Mouse (Mus musculus): ENCODE measurements around the gene Pmp22. TPM values are rescaled to one million over a fixed set of nuclear protein-coding genes. Genes with fewer than 3 reads are reported as not detected.

The Pmp22 gene
- polyA plus RNA-seq, 1 experiment, result 4.2 TPM

DNA sequence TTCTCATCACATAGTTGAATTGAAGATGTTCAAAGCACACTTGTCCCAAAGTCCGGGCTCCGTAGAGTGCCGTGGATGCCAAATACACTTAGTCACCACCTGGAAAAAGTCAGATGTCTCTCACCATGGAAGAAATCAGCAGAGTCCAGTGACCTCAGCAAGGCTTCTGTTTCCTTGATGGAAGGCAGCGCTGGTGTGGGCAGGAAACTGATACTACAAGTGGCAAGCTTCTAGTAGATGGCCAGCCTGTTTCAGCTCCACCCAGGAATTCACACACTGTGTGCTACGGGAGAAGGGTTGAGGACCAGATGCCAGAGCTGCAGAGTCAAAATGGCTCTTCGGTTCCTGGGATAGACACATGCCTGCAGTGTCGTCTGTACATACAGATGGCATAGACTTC is 9.0 kb upstream of the Pmp22 start:
- no peak overlapping the region for H3K4me3 ChIP-seq (replicated peaks; ENCODE audit: control insufficient read depth, low read depth, low read length)
- TF ChIP-seq CTCF (IDR thresholded peaks at IDR 0.05; ENCODE audit: control insufficient read depth, insufficient read depth, low read length) (no peak), POLR2A (IDR thresholded peaks at IDR 0.05; ENCODE audit: borderline replicate concordance, control insufficient read depth, low read depth, low read length) (no peak)
- H3K4me1 ChIP-seq (ENCODE audit: control insufficient read depth, insufficient read depth, low read length), result no peaks in the 10 kb centered on the region
- H3K27ac ChIP-seq (ENCODE audit: control insufficient read depth, insufficient read depth, low read depth, low read length, poor library complexity), result no peak overlapping the region
- 34% methylated on average over 7 of the region's 7 CpGs for WGBS

GRCm38 (mm10) chr11:63122249-63122648 is 6.5 kb upstream of the Pmp22 start:
- Histone ChIP-seq H3K27ac (ENCODE audit: control insufficient read depth, insufficient read depth, low read depth, low read length, poor library complexity) (no peak overlapping the region), H3K4me3 (replicated peaks; ENCODE audit: control insufficient read depth, low read depth, low read length) (no peak overlapping the region), H3K4me1 (ENCODE audit: control insufficient read depth, insufficient read depth, low read length) (no peaks in the 10 kb centered on the region)
- TF ChIP-seq POLR2A (IDR thresholded peaks at IDR 0.05; ENCODE audit: borderline replicate concordance, control insufficient read depth, low read depth, low read length) (no peak), CTCF (IDR thresholded peaks at IDR 0.05; ENCODE audit: control insufficient read depth, insufficient read depth, low read length) (no peak)
- WGBS, result 15% methylated on average over 2 of the region's 2 CpGs

DNA sequence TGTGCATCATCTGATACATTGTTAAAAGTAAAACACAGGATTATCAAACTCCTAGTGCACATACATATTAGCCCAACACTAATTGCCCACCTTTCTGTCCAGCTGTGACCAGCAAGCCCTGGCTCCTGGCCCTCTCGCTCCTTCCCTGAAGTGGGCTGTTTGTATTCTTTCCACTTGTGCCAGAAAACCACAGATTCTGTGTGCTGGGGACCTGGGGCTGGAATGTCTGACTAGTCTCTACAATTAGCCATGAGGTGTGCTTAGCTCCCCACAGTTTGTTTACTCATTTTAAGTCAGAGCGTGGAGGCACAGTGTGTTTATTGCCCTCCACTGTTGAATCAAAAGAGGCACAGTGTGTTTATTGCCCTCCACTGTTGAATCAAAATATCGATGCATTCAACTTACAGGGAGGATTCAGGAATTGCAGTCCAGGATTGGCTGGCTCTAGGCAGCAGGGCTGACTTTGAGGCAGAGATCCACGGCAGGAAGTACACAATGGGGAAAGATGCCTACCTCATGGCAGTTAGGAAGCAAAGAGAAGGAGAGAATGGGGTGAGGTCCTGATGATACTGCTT is 5.9 kb upstream of the Pmp22 start:
- TF ChIP-seq POLR2A (IDR thresholded peaks at IDR 0.05; ENCODE audit: borderline replicate concordance, control insufficient read depth, low read depth, low read length) (no peak), CTCF (IDR thresholded peaks at IDR 0.05; ENCODE audit: control insufficient read depth, insufficient read depth, low read length) (no peak)
- H3K4me3 ChIP-seq (replicated peaks; ENCODE audit: control insufficient read depth, low read depth, low read length), result no peak overlapping the region
- H3K27ac ChIP-seq (ENCODE audit: control insufficient read depth, insufficient read depth, low read depth, low read length, poor library complexity), result no peak overlapping the region
- WGBS, result 74% methylated on average over 4 of the region's 4 CpGs
- no peaks in the 10 kb centered on the region for H3K4me1 ChIP-seq (ENCODE audit: control insufficient read depth, insufficient read depth, low read length)

DNA sequence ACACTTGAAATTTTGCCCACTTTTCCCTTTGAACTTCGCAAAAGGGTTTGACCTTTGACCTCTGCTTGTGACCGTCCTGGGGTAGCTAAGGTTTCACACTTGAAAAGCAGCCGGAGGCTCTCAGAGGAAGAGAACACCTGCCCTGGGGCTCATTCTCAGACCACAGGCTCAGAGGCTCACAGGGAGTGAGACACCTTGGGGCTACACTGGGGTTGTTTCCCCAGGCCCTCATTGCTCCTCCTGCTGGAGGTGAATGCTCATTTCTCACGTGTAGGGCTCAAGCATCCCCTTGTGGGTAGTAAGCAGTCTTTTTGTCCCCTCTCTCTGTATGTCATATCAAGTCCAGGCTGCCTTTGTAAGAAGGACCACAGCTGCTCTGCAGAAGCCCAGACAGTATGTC is 4.5 kb upstream of the Pmp22 start:
- Histone ChIP-seq H3K4me3 (replicated peaks; ENCODE audit: control insufficient read depth, low read depth, low read length) (no peak overlapping the region), H3K27ac (ENCODE audit: control insufficient read depth, insufficient read depth, low read depth, low read length, poor library complexity) (no peak overlapping the region), H3K4me1 (ENCODE audit: control insufficient read depth, insufficient read depth, low read length) (no peaks in the 10 kb centered on the region)
- 69% methylated on average over 4 of the region's 4 CpGs for WGBS
- TF ChIP-seq CTCF (IDR thresholded peaks at IDR 0.05; ENCODE audit: control insufficient read depth, insufficient read depth, low read length) (no peak), POLR2A (IDR thresholded peaks at IDR 0.05; ENCODE audit: borderline replicate concordance, control insufficient read depth, low read depth, low read length) (no peak)

- Histone ChIP-seq H3K4me3 (replicated peaks; ENCODE audit: control insufficient read depth, low read depth, low read length) (no peak overlapping the region), H3K4me1 (ENCODE audit: control insufficient read depth, insufficient read depth, low read length) (no peaks in the 10 kb centered on the region), H3K27ac (ENCODE audit: control insufficient read depth, insufficient read depth, low read depth, low read length, poor library complexity) (no peak overlapping the region)
- TF ChIP-seq CTCF (IDR thresholded peaks at IDR 0.05; ENCODE audit: control insufficient read depth, insufficient read depth, low read length) (no peak), POLR2A (IDR thresholded peaks at IDR 0.05; ENCODE audit: borderline replicate concordance, control insufficient read depth, low read depth, low read length) (no peak)
- WGBS, result 73% methylated on average over 5 of the region's 5 CpGs
Observed at GRCm38 (mm10) chr11:63125832-63126456, 2.8 kb upstream of the Pmp22 start.

DNA sequence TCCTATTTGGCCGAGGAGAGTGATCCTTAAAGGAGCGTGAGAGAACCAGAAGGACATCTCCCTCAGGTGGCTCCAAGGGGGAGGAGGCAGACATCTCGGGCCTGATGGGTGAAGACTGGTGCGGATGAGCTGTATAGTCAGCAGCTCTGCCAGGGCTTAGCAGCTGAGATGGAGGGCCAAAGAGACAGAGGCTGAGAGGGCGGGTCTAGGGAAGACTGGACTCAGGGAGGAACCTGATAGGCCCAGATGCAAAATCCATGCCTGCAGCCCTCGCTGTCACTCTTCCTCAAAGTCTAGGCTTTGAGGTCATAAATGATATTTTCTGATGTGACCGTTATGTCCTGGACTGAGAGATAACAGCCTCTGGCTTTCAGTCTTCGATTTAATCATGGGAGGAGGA is 1.8 kb upstream of the Pmp22 start:
- H3K4me1 ChIP-seq (ENCODE audit: control insufficient read depth, insufficient read depth, low read length), result no peaks in the 10 kb centered on the region
- no peak overlapping the region for H3K4me3 ChIP-seq (replicated peaks; ENCODE audit: control insufficient read depth, low read depth, low read length)
- TF ChIP-seq POLR2A (IDR thresholded peaks at IDR 0.05; ENCODE audit: borderline replicate concordance, control insufficient read depth, low read depth, low read length) (no peak), CTCF (IDR thresholded peaks at IDR 0.05; ENCODE audit: control insufficient read depth, insufficient read depth, low read length) (no peak)
- H3K27ac ChIP-seq (ENCODE audit: control insufficient read depth, insufficient read depth, low read depth, low read length, poor library complexity), result no peak overlapping the region
- 70% methylated on average over 8 of the region's 8 CpGs for WGBS

GRCm38 (mm10) chr11:63127513-63127912 is 1.3 kb upstream of the Pmp22 start:
- Histone ChIP-seq H3K4me3 (replicated peaks; ENCODE audit: control insufficient read depth, low read depth, low read length) (no peak overlapping the region), H3K27ac (ENCODE audit: control insufficient read depth, insufficient read depth, low read depth, low read length, poor library complexity) (no peak overlapping the region), H3K4me1 (ENCODE audit: control insufficient read depth, insufficient read depth, low read length) (no peaks in the 10 kb centered on the region)
- WGBS, result 71% methylated on average over 4 of the region's 4 CpGs
- TF ChIP-seq CTCF (IDR thresholded peaks at IDR 0.05; ENCODE audit: control insufficient read depth, insufficient read depth, low read length) (no peak), POLR2A (IDR thresholded peaks at IDR 0.05; ENCODE audit: borderline replicate concordance, control insufficient read depth, low read depth, low read length) (no peak)

- no peak overlapping the region for H3K27ac ChIP-seq (ENCODE audit: control insufficient read depth, insufficient read depth, low read depth, low read length, poor library complexity)
Observed at GRCm38 (mm10) chr11:63129375-63129774, 593 bp downstream of the Pmp22 start.

More at GRCm38 (mm10) chr11:63129375-63129774, 593 bp downstream of the Pmp22 start:
- 12% methylated on average over 9 of the region's 9 CpGs for WGBS
- Histone ChIP-seq H3K4me3 (replicated peaks; ENCODE audit: control insufficient read depth, low read depth, low read length) (no peak overlapping the region), H3K4me1 (ENCODE audit: control insufficient read depth, insufficient read depth, low read length) (no peaks in the 10 kb centered on the region)
- TF ChIP-seq CTCF (IDR thresholded peaks at IDR 0.05; ENCODE audit: control insufficient read depth, insufficient read depth, low read length), result no peak
- TF ChIP-seq POLR2A (IDR thresholded peaks at IDR 0.05; ENCODE audit: borderline replicate concordance, control insufficient read depth, low read depth, low read length), result no peak

Measured in bone marrow, adult 2 months (tissue).